Mouse (Mus musculus): ENCODE data around the gene Herc1. TPM values are rescaled to one million over a fixed set of nuclear protein-coding genes. Genes with fewer than 3 reads are reported as not detected.

Herc1 gene
- polyA plus RNA-seq, 1 experiment from 2014 or later, result 12.6 TPM

DNA sequence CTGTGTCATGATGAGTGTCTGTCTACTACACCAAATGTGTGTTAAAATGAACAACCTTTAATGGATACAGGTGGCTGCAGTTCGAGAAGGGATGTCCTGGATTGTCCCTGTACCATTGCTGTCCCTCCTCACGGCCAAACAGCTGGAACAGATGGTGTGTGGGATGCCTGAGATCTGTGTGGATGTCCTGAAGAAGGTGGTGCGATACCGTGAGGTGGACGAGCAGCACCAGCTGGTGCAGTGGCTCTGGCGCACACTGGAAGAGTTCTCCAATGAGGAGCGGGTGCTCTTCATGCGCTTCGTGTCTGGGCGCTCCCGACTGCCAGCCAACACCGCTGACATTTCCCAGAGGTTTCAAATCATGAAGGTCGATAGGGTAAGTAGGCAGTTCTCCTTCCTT lies 154.3 kb downstream of the Herc1 start:
- H3K36me3 ChIP-seq (ENCODE audit: insufficient read depth, low read length), result peaks cover 55% of the 10 kb centered on the region
- DNase-seq (ENCODE audit: low spot score), result no peak
- TF ChIP-seq CTCF (IDR thresholded peaks at IDR 0.05; ENCODE audit: low read depth), result no peak
- no peaks in the 10 kb centered on the region for H3K4me1 ChIP-seq (replicated peaks; ENCODE audit: insufficient read depth, low read length)
- no peak overlapping the region for H3K4me2 ChIP-seq (ENCODE audit: low read length)
- no peak for ATAC-seq (replicated peaks; ENCODE audit: low FRiP score, low read depth)
- no peak overlapping the region for H3K4me3 ChIP-seq (replicated peaks; ENCODE audit: low read depth, low read length)
- H3K27me3 ChIP-seq (ENCODE audit: insufficient read depth, low read length), result no peaks in the 10 kb centered on the region
- no peaks in the 10 kb centered on the region for H3K9me3 ChIP-seq (replicated peaks; ENCODE audit: low read length)
- WGBS, result 85% methylated on average over 13 of the region's 13 CpGs
- H3K9ac ChIP-seq (ENCODE audit: low read depth, low read length), result no peak overlapping the region
- H3K27ac ChIP-seq, result no peak overlapping the region

GRCm38 (mm10) chr9:66505141-66505917 lies 155.1 kb downstream of the Herc1 start:
- H3K4me1 ChIP-seq (replicated peaks; ENCODE audit: insufficient read depth, low read length), result no peaks in the 10 kb centered on the region
- H3K27me3 ChIP-seq (ENCODE audit: insufficient read depth, low read length), result no peaks in the 10 kb centered on the region
- H3K36me3 ChIP-seq (ENCODE audit: insufficient read depth, low read length), result peaks cover 54% of the 10 kb centered on the region
- H3K9me3 ChIP-seq (replicated peaks; ENCODE audit: low read length), result no peaks in the 10 kb centered on the region
- H3K4me3 ChIP-seq (replicated peaks; ENCODE audit: low read depth, low read length), result no peak overlapping the region
- H3K9ac ChIP-seq (ENCODE audit: low read depth, low read length), result no peak overlapping the region
- ATAC-seq (replicated peaks; ENCODE audit: low FRiP score, low read depth) (no peak), DNase-seq (ENCODE audit: low spot score) (no peak)
- no peak for TF ChIP-seq CTCF (IDR thresholded peaks at IDR 0.05; ENCODE audit: low read depth)
- H3K27ac ChIP-seq, result no peak overlapping the region
- no peak overlapping the region for H3K4me2 ChIP-seq (ENCODE audit: low read length)
- 77% methylated on average over 9 of the region's 9 CpGs for WGBS

GRCm38 (mm10) chr9:66506011-66506410 lies 155.8 kb downstream of the Herc1 start:
- Histone ChIP-seq H3K4me2 (ENCODE audit: low read length) (no peak overlapping the region), H3K9ac (ENCODE audit: low read depth, low read length) (no peak overlapping the region), H3K4me1 (replicated peaks; ENCODE audit: insufficient read depth, low read length) (no peaks in the 10 kb centered on the region), H3K36me3 (ENCODE audit: insufficient read depth, low read length) (peaks cover 51% of the 10 kb centered on the region), H3K9me3 (replicated peaks; ENCODE audit: low read length) (no peaks in the 10 kb centered on the region), H3K27ac (no peak overlapping the region), H3K4me3 (replicated peaks; ENCODE audit: low read depth, low read length) (no peak overlapping the region), H3K27me3 (ENCODE audit: insufficient read depth, low read length) (no peaks in the 10 kb centered on the region)
- ATAC-seq (replicated peaks; ENCODE audit: low FRiP score, low read depth), result no peak
- 55% methylated on average over 4 of the region's 4 CpGs for WGBS
- DNase-seq (ENCODE audit: low spot score), result no peak
- TF ChIP-seq CTCF (IDR thresholded peaks at IDR 0.05; ENCODE audit: low read depth), result no peak

DNA sequence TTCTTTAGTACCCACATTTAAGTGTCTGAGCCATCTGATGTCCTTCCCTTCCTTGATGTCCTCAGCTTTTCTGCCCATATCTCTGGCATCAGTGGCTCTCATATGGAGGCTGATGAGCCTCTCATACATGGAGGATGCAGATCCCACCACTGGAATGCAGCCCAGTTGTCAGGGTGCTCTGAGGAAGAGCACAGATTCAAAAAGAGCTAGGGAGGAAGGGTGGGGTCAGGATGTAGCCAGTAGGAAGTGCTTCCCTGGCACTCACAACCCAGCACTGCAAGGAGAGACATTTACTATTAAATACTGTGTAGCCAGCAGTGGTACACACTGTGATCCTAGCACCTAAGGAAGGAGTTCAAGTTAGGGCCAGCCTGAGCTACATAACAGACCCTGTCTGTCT lies 156.2 kb downstream of the Herc1 start:
- Histone ChIP-seq H3K27ac (no peak overlapping the region), H3K4me3 (replicated peaks; ENCODE audit: low read depth, low read length) (no peak overlapping the region), H3K9me3 (replicated peaks; ENCODE audit: low read length) (no peaks in the 10 kb centered on the region), H3K4me2 (ENCODE audit: low read length) (no peak overlapping the region), H3K4me1 (replicated peaks; ENCODE audit: insufficient read depth, low read length) (no peaks in the 10 kb centered on the region), H3K9ac (ENCODE audit: low read depth, low read length) (no peak overlapping the region), H3K36me3 (ENCODE audit: insufficient read depth, low read length) (peaks cover 47% of the 10 kb centered on the region), H3K27me3 (ENCODE audit: insufficient read depth, low read length) (no peaks in the 10 kb centered on the region)
- ATAC-seq (replicated peaks; ENCODE audit: low FRiP score, low read depth) (no peak), DNase-seq (ENCODE audit: low spot score) (no peak)
- no peak for TF ChIP-seq CTCF (IDR thresholded peaks at IDR 0.05; ENCODE audit: low read depth)

- Histone ChIP-seq H3K4me2 (ENCODE audit: low read length) (no peak overlapping the region), H3K9me3 (replicated peaks; ENCODE audit: low read length) (no peaks in the 10 kb centered on the region), H3K27me3 (ENCODE audit: insufficient read depth, low read length) (no peaks in the 10 kb centered on the region), H3K9ac (ENCODE audit: low read depth, low read length) (no peak overlapping the region), H3K36me3 (ENCODE audit: insufficient read depth, low read length) (peaks cover 37% of the 10 kb centered on the region), H3K4me3 (replicated peaks; ENCODE audit: low read depth, low read length) (no peak overlapping the region), H3K4me1 (replicated peaks; ENCODE audit: insufficient read depth, low read length) (no peaks in the 10 kb centered on the region), H3K27ac (no peak overlapping the region)
- ATAC-seq (replicated peaks; ENCODE audit: low FRiP score, low read depth) (no peak), DNase-seq (ENCODE audit: low spot score) (no peak)
- WGBS, result 81% methylated on average over 3 of the region's 3 CpGs
- TF ChIP-seq CTCF (IDR thresholded peaks at IDR 0.05; ENCODE audit: low read depth), result no peak
Measured at GRCm38 (mm10) chr9:66507684-66508083, 157.4 kb downstream of the Herc1 start.

- H3K27me3 ChIP-seq (ENCODE audit: insufficient read depth, low read length), result no peaks in the 10 kb centered on the region
- WGBS, result 81% methylated on average over 4 of the region's 4 CpGs
- H3K9ac ChIP-seq (ENCODE audit: low read depth, low read length), result no peak overlapping the region
- no peak for ATAC-seq (replicated peaks; ENCODE audit: low FRiP score, low read depth)
- H3K4me2 ChIP-seq (ENCODE audit: low read length), result no peak overlapping the region
- no peak overlapping the region for H3K27ac ChIP-seq
- no peaks in the 10 kb centered on the region for H3K9me3 ChIP-seq (replicated peaks; ENCODE audit: low read length)
- H3K4me1 ChIP-seq (replicated peaks; ENCODE audit: insufficient read depth, low read length), result peaks cover 4% of the 10 kb centered on the region; the same call in 1 of the 2 replicates
- DNase-seq (ENCODE audit: low spot score), result no peak
- H3K36me3 ChIP-seq (ENCODE audit: insufficient read depth, low read length), result peaks cover 36% of the 10 kb centered on the region
- TF ChIP-seq CTCF (IDR thresholded peaks at IDR 0.05; ENCODE audit: low read depth), result no peak
- H3K4me3 ChIP-seq (replicated peaks; ENCODE audit: low read depth, low read length), result no peak overlapping the region
Measured at GRCm38 (mm10) chr9:66508890-66509399, 158.7 kb downstream of the Herc1 start.

All from kidney, postnatal 0 days (tissue).